Mouse (Mus musculus) embryonic facial prominence, embryonic 14.5 days (tissue): Measurements from ENCODE around the gene Olfr49. TPM values are rescaled to one million over a fixed set of nuclear protein-coding genes. Genes with fewer than 3 reads are reported as not detected.
A peak's percentile ranks its signal among the peaks of the same experiment; 100 is the strongest.

Experiments used
- ATAC-seq: fragments of 200-750 bp; cut with Nextera tagmentation; 2 replicates; pipeline ENCODE4 v1.8.0; 2017; ENCODE audit warnings: low read depth, moderate number of reproducible peaks, moderate TSS enrichment
- DNase-seq: peaks from one replicate; pipeline ENCODE4 v3.0.0-alpha.2; 2015; ENCODE audit warnings: low spot score
- H3K27ac ChIP-seq: fragments of 300-500 bp; sonication (generic); replicated peaks from 2 replicates; pipeline ENCODE4 v1.5.1; 2014; ENCODE audit warnings: low read depth, mild to moderate bottlenecking, low read length, moderate library complexity
- H3K27me3 ChIP-seq: fragments of 300-500 bp; sonication (generic); replicated peaks from 2 replicates; pipeline ENCODE4 v1.6.1; 2014; ENCODE audit warnings: low read length; ENCODE audit not compliant: control insufficient read depth, insufficient read depth
- H3K36me3 ChIP-seq: fragments of 300-500 bp; sonication (generic); 2 replicates; pipeline ENCODE4 v1.6.1; 2014; ENCODE audit warnings: low read length, mixed read lengths; ENCODE audit not compliant: control insufficient read depth, insufficient read depth
- H3K4me1 ChIP-seq: fragments of 300-500 bp; sonication (generic); 2 replicates; pipeline ENCODE4 v1.6.1; 2014; ENCODE audit warnings: antibody characterized with exemption, low read length; ENCODE audit not compliant: control insufficient read depth, insufficient read depth
- H3K4me2 ChIP-seq: fragments of 300-500 bp; sonication (generic); 2 replicates; pipeline ENCODE4 v1.6.1; 2014; ENCODE audit warnings: low read depth, mild to moderate bottlenecking, low read length, moderate library complexity, mixed read lengths
- H3K4me3 ChIP-seq: fragments of 300-500 bp; sonication (generic); 2 replicates; pipeline ENCODE4 v1.5.1; 2014; ENCODE audit warnings: low read depth, mild to moderate bottlenecking, low read length
- H3K9ac ChIP-seq: fragments of 300-500 bp; sonication (generic); 2 replicates; pipeline ENCODE4 v1.6.1; 2014; ENCODE audit warnings: low read depth, mild to moderate bottlenecking, low read length, moderate library complexity, mixed read lengths
- H3K9me3 ChIP-seq: fragments of 300-500 bp; sonication (generic); 2 replicates; pipeline ENCODE4 v1.6.1; 2016; ENCODE audit warnings: low read length; ENCODE audit not compliant: control insufficient read depth
- WGBS: fragments of 180-500 bp; shearing (Covaris S2); extraction: QIAGEN DNeasy Blood & Tissue Kit; methylation state at CpG from one replicate; pipeline ENCODE4 v1.1.7; 2014; 5-methylcytosine and 5-hydroxymethylcytosine counted together
- polyA plus RNA-seq: library from polyadenylated mRNA; unstranded; fragments of >200 nt; fragmentation: Nextera tagmentation; extraction: Ambion mirVana; gene quantifications from 2 replicates; pipeline ENCODE4 v1.2.1, GENCODE M21; 2014

Gene Olfr49
- polyA plus RNA-seq = 0.04 TPM in 1 of 2 replicates, not detected in the other

GRCm38 (mm10) chr14:54284839-54285238 lies at the start of gene Olfr49:
Gene Olfr49 (minus strand): TSS chr14:54284939.
- Histone ChIP-seq H3K4me1 (no peaks in the 10 kb centered on the region), H3K36me3 (no peaks in the 10 kb centered on the region), H3K27ac (no peak within 1 kb of the TSS), H3K4me2 (no peak within 1 kb of the TSS), H3K4me3 (no peak within 1 kb of the TSS), H3K27me3 (no peaks in the 10 kb centered on the region), H3K9me3 (0 out of 2 replicates have a peak, but pooled peaks cover 7% of the 10 kb centered on the region), H3K9ac (no peak within 1 kb of the TSS)
- ATAC-seq (no peak), DNase-seq (no peak)
- 62% methylated on average over 1 of the region's 1 CpGs for WGBS

- H3K36me3 ChIP-seq = no peaks in the 10 kb centered on the region
- H3K4me2 ChIP-seq = no peak overlapping the region
- no peak overlapping the region for H3K27ac ChIP-seq
- H3K27me3 ChIP-seq = no peaks in the 10 kb centered on the region
- no peak for DNase-seq
- no peak overlapping the region for H3K9ac ChIP-seq
- H3K4me1 ChIP-seq = no peaks in the 10 kb centered on the region
- no peaks in the 10 kb centered on the region for H3K9me3 ChIP-seq
- H3K4me3 ChIP-seq = no peak overlapping the region
- ATAC-seq = no peak
- WGBS = 71% methylated on average over 8 of the region's 8 CpGs
These were observed 48.9 kb upstream of the Olfr49 start for GRCm38 (mm10) chr14:54333452-54334189.

- Histone ChIP-seq H3K4me2 (no peak overlapping the region), H3K27ac (0 out of 2 replicates have a peak overlapping the region, but pooled peaks have one; percentile 15), H3K9me3 (no peaks in the 10 kb centered on the region), H3K36me3 (no peaks in the 10 kb centered on the region), H3K27me3 (no peaks in the 10 kb centered on the region), H3K9ac (no peak overlapping the region), H3K4me3 (no peak overlapping the region), H3K4me1 (no peaks in the 10 kb centered on the region)
- ATAC-seq (peak; percentile 71; the same call in 1 of the 2 replicates), DNase-seq (peak; percentile 46)
- WGBS = 59% methylated on average over 5 of the region's 5 CpGs
These were observed 47.7 kb upstream of the Olfr49 start for GRCm38 (mm10) chr14:54332176-54333074.

- ATAC-seq = no peak
- DNase-seq = no peak
- Histone ChIP-seq H3K9ac (no peak overlapping the region), H3K4me1 (no peaks in the 10 kb centered on the region), H3K27me3 (no peaks in the 10 kb centered on the region), H3K27ac (no peak overlapping the region), H3K9me3 (no peaks in the 10 kb centered on the region), H3K36me3 (no peaks in the 10 kb centered on the region), H3K4me3 (no peak overlapping the region), H3K4me2 (no peak overlapping the region)
- WGBS = 76% methylated on average over 1 of the region's 1 CpGs
These were observed 46.4 kb upstream of the Olfr49 start for GRCm38 (mm10) chr14:54331178-54331577.

- WGBS = 41% methylated on average over 9 of the region's 9 CpGs
These were observed 44.5 kb upstream of the Olfr49 start for GRCm38 (mm10) chr14:54329201-54329600.

GRCm38 (mm10) chr14:54328548-54328947 lies 43.8 kb upstream of the Olfr49 start:
- no peaks in the 10 kb centered on the region for H3K27me3 ChIP-seq
- no peak overlapping the region for H3K4me3 ChIP-seq
- no peak overlapping the region for H3K4me2 ChIP-seq
- no peak overlapping the region for H3K9ac ChIP-seq
- no peak for DNase-seq
- H3K36me3 ChIP-seq = no peaks in the 10 kb centered on the region
- no peaks in the 10 kb centered on the region for H3K4me1 ChIP-seq
- H3K9me3 ChIP-seq = no peaks in the 10 kb centered on the region
- ATAC-seq = no peak
- 76% methylated on average over 2 of the region's 2 CpGs for WGBS
- no peak overlapping the region for H3K27ac ChIP-seq

More at GRCm38 (mm10) chr14:54329201-54329600, 44.5 kb upstream of the Olfr49 start:
- Histone ChIP-seq H3K27me3 (no peaks in the 10 kb centered on the region), H3K4me2 (no peak overlapping the region), H3K4me3 (no peak overlapping the region), H3K9me3 (no peaks in the 10 kb centered on the region), H3K36me3 (no peaks in the 10 kb centered on the region), H3K27ac (no peak overlapping the region), H3K4me1 (no peaks in the 10 kb centered on the region), H3K9ac (no peak overlapping the region)
- no peak for DNase-seq
- ATAC-seq = no peak

DNA sequence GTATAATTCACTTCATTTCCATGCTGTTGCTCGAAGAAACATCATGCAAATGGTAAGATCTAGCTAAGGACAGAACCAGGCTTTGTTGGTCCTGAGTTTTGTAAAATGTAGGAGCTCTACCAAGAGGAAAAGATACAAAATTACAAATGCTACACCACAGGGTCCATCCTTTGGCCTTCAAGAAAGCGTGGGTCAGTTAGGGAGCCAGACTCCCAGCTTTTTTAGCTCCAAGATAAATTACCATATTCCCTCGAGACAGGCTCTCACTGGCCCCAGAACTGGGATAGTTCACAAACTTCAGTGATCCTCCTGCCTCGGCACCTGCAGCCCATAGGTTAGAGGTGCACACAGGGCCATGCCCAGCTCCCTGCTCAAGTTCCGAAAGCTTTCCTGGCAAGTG lies 39.7 kb upstream of the Olfr49 start:
- no peak for DNase-seq
- Histone ChIP-seq H3K9me3 (peaks cover 6% of the 10 kb centered on the region; the same call in 1 of the 2 replicates), H3K4me3 (no peak overlapping the region), H3K27me3 (no peaks in the 10 kb centered on the region), H3K4me1 (no peaks in the 10 kb centered on the region), H3K9ac (no peak overlapping the region), H3K27ac (no peak overlapping the region), H3K36me3 (no peaks in the 10 kb centered on the region), H3K4me2 (no peak overlapping the region)
- no peak for ATAC-seq
- WGBS = 67% methylated on average over 5 of the region's 5 CpGs

DNA sequence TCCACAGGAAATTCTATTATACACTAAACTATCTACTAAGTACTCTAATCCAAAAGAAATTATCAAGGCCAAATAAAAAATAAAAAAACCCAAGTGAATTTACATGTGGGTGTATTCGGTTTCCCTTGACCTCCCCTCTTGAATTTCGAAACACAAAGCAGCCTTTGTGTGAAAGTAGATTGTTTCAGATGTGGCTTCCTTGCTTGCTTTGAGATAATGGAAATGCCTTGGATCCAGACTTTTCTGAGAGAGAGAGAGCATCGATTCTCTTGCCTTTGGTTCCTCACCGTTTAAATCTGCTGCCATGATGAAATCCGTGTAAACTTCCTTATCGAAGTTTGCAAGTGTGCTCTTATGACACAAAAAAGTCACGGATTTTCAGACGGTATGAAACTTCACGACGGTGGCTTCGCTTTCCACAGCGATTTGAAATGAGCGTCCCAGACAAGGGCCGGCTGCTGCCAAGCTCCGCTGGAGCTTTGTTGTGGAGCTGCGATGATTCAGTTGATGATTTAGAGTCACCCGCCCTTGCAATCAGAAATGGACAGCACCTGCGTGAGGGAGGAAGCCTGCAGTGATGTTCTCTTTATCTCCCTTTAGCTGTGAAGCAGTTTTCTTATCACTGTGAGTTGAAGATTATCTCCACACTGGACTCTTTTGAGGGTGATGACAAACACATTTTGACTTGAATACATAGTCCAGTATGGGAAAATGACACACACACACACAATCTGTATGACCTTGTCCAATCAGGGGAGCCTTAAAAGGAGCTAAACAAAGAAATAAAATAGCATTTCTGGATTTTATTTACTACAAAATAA lies 37.0 kb upstream of the Olfr49 start:
- Histone ChIP-seq H3K4me1 (no peaks in the 10 kb centered on the region), H3K36me3 (no peaks in the 10 kb centered on the region), H3K9ac (no peak overlapping the region), H3K4me2 (no peak overlapping the region), H3K4me3 (no peak overlapping the region), H3K27ac (no peak overlapping the region), H3K27me3 (no peaks in the 10 kb centered on the region), H3K9me3 (peaks cover 9% of the 10 kb centered on the region; the same call in 1 of the 2 replicates)
- DNase-seq (no peak), ATAC-seq (no peak)
- WGBS = 70% methylated on average over 18 of the region's 18 CpGs
